Comparison of ENCODE assay signal across 8 mouse cellular contexts in genomic region chr4:133729541-133730093, GRCm38 (mm10). TPM values are rescaled to one million over a fixed set of nuclear protein-coding genes. Genes with fewer than 3 reads are reported as not detected.
A peak's percentile ranks its signal among the peaks of the same experiment; 100 is the strongest.
DNase-seq lines count a peak whose midpoint lies in the region; ATAC-seq and TF ChIP-seq lines count a peak whose summit lies in the region.

No protein-coding gene starts in this region.

- peak; percentile 60 for ATAC-seq in Patski
- peak; percentile 94 for ATAC-seq in hindbrain, embryonic 13.5 days (ENCODE audit: low FRiP score)

- DNase-seq in Patski (ENCODE audit: low read depth, low spot score), result no peak
- DNase-seq in cerebellum, postnatal 10 days, result peak; percentile 99
- DNase-seq in frontal cortex, postnatal 14 days (ENCODE audit: low spot score in 2 of 2), result peak; percentile 72 to 83
- peak; percentile 47 to 71 for DNase-seq in layer of hippocampus, postnatal 25 days (ENCODE audit: extremely low spot score in 1 of 2, low spot score in 1 of 2)
- DNase-seq in lung, postnatal 14 days, result peak; percentile 85
- DNase-seq in retina, postnatal 1 day, result peak; percentile 97
- peak; percentile 41 to 54 for DNase-seq in urinary bladder, adult 18-20 months (ENCODE audit: low spot score in 2 of 2)

- no peaks in the 10 kb centered on the region for H3K36me3 ChIP-seq in hindbrain, embryonic 13.5 days

- WGBS in hindbrain, embryonic 13.5 days, result 1% methylated on average over 16 of the region's 16 CpGs

- peak overlapping the region; percentile 61; the same call in 1 of the 2 replicates for H3K9ac ChIP-seq in hindbrain, embryonic 13.5 days

- TF ChIP-seq CTCF in Patski (IDR thresholded peaks at IDR 0.05), result no peak

- no peaks in the 10 kb centered on the region for H3K9me3 ChIP-seq in hindbrain, embryonic 13.5 days

- POLR2A ChIA-PET in Patski (lab: Charles Lee), result interaction anchor here (0.6 kb wide), 1 partner anchor 83 kb away, joined by 3 read pairs; no protein-coding TSS in a partner anchor

- H3K4me2 ChIP-seq in hindbrain, embryonic 13.5 days, result peak overlapping the region; percentile 51

- CTCF ChIA-PET in Patski (lab: Charles Lee), result no interaction called here

- H3K27ac ChIP-seq in hindbrain, embryonic 13.5 days, result peak overlapping the region; percentile 90

- in situ Hi-C loops in Patski (cut with MboI; ENCODE audit: low pct_unique_long_range_greater_than_20kb), result no loop called here

- peaks cover 92% of the 10 kb centered on the region for H3K4me1 ChIP-seq in hindbrain, embryonic 13.5 days (replicated peaks)

- no peaks in the 10 kb centered on the region for H3K27me3 ChIP-seq in Patski
- no peaks in the 10 kb centered on the region for H3K27me3 ChIP-seq in hindbrain, embryonic 13.5 days

- H3K4me3 ChIP-seq in hindbrain, embryonic 13.5 days, result peak overlapping the region; percentile 19

RNA-seq across cellular contexts. Expression of gene Arid1a, which starts 27.0 kb away (rescaled TPM):
- 33.2 TPM for polyA plus RNA-seq in Patski (2021)
- 35.6 and 37.4 TPM in 2 replicates for polyA plus RNA-seq in hindbrain, embryonic 13.5 days (2015; fragmentation: Nextera tagmentation; extraction: Ambion mirVana)
- 10 to 100 TPM; 68.5 to 88.4 TPM for total RNA-seq in layer of hippocampus, postnatal 25 days (2021)

RNA-seq across cellular contexts. Expression of gene Pigv, which starts 57.2 kb away (rescaled TPM):
- 6.9 TPM for polyA plus RNA-seq in Patski (2021)
- polyA plus RNA-seq in hindbrain, embryonic 13.5 days (2015; fragmentation: Nextera tagmentation; extraction: Ambion mirVana), result 13.4 and 14.1 TPM in 2 replicates
- total RNA-seq in layer of hippocampus, postnatal 25 days (2021), result 1 to 10 TPM; 7.9 to 9.6 TPM
